Mouse (Mus musculus) ES-E14 (cell line): Measurements from ENCODE around the gene Foxp1.

Experiments
- CHD2 ChIP-seq: IDR thresholded peaks from 2 replicates; pipeline ENCODE4 v1.6.1; 2014; ENCODE audit warnings: mild to moderate bottlenecking, low read depth, low read length, inconsistent platforms
- MAFK ChIP-seq: IDR thresholded peaks from 2 replicates; pipeline ENCODE4 v1.6.1; 2014; ENCODE audit warnings: mild to moderate bottlenecking, low read depth, low read length, inconsistent platforms; ENCODE audit not compliant: insufficient read depth

DNA sequence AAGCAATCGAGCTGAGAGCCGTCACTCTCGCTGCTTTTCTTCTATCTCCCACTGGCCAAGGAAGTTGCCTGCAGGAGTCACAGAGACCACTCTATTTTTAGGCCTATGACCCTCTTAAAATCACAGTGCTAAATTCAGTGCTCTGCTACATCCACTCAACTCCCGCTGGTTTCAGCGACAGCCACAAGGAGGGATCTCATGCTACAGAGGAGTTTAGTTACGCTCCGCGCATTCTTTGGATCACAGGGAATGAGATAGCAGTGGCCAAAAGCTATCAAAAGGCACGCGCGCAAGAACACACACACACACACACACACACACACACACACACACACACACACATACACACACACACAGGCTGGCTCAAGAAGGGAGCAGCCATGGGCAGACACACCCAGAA, 321.9 kb downstream of the Foxp1 start:
- no peak for TF ChIP-seq MAFK
- TF ChIP-seq CHD2: no peak
